Mouse (Mus musculus) hindbrain, embryonic 13.5 days (tissue): ENCODE data around the gene 0610010K14Rik. TPM values are rescaled to one million over a fixed set of nuclear protein-coding genes. Genes with fewer than 3 reads are reported as not detected.

Source experiments
- ATAC-seq: fragments of 200-750 bp; cut with Nextera tagmentation; 2 replicates; pipeline ENCODE4 v1.8.0; 2017; ENCODE audit warnings: moderate TSS enrichment; ENCODE audit not compliant: low FRiP score
- H3K27ac ChIP-seq: fragments of 300-500 bp; sonication (generic); 2 replicates; pipeline ENCODE4 v1.5.1; 2015; ENCODE audit warnings: inconsistent platforms, mild to moderate bottlenecking, moderate library complexity
- H3K27me3 ChIP-seq: fragments of 300-500 bp; sonication (generic); 2 replicates; pipeline ENCODE4 v1.6.1; 2015; ENCODE audit warnings: mild to moderate bottlenecking, inconsistent platforms
- H3K36me3 ChIP-seq: fragments of 300-500 bp; sonication (generic); 2 replicates; pipeline ENCODE4 v1.6.1; 2015; ENCODE audit warnings: mild to moderate bottlenecking, inconsistent platforms
- H3K4me1 ChIP-seq: fragments of 300-500 bp; sonication (generic); replicated peaks from 2 replicates; pipeline ENCODE4 v1.6.1; 2015; ENCODE audit warnings: inconsistent platforms
- H3K4me2 ChIP-seq: fragments of 300-500 bp; sonication (generic); 2 replicates; pipeline ENCODE4 v1.6.1; 2015; ENCODE audit warnings: inconsistent platforms, mild to moderate bottlenecking, moderate library complexity
- H3K4me3 ChIP-seq: fragments of 300-500 bp; sonication (generic); 2 replicates; pipeline ENCODE4 v1.5.1; 2015; ENCODE audit warnings: mild to moderate bottlenecking, inconsistent platforms
- H3K9ac ChIP-seq: fragments of 300-500 bp; sonication (generic); 2 replicates; pipeline ENCODE4 v1.6.1; 2015; ENCODE audit warnings: mild to moderate bottlenecking, inconsistent platforms
- H3K9me3 ChIP-seq: fragments of 300-500 bp; sonication (generic); 2 replicates; pipeline ENCODE4 v1.6.1; 2016; ENCODE audit warnings: inconsistent platforms
- WGBS: fragments of 180-500 bp; shearing (Covaris S2); methylation state at CpG from one replicate; pipeline ENCODE4 v1.1.7; 2015; 5-methylcytosine and 5-hydroxymethylcytosine counted together
- polyA plus RNA-seq: library from polyadenylated mRNA; unstranded; fragments of >200 nt; fragmentation: Nextera tagmentation; extraction: Ambion mirVana; gene quantifications from 2 replicates; pipeline ENCODE4 v1.2.1, GENCODE M21; 2015

The 0610010K14Rik gene
- polyA plus RNA-seq, 1 experiment from 2014 or later = 201 TPM

GRCm38 (mm10) chr11:70211972-70212371 lies 25.7 kb downstream of the 0610010K14Rik start:
- no peak overlapping the region for H3K27ac ChIP-seq
- peaks cover 1% of the 10 kb centered on the region for H3K36me3 ChIP-seq
- H3K9me3 ChIP-seq = no peaks in the 10 kb centered on the region
- no peak overlapping the region for H3K4me3 ChIP-seq
- 81% methylated on average over 6 of the region's 6 CpGs for WGBS
- H3K9ac ChIP-seq = no peak overlapping the region
- H3K27me3 ChIP-seq = peaks cover 58% of the 10 kb centered on the region
- no peak overlapping the region for H3K4me2 ChIP-seq
- peaks cover 27% of the 10 kb centered on the region for H3K4me1 ChIP-seq
- ATAC-seq = no peak

GRCm38 (mm10) chr11:70210681-70211080 lies 27.0 kb downstream of the 0610010K14Rik start:
- Histone ChIP-seq H3K36me3 (no peaks in the 10 kb centered on the region), H3K4me2 (no peak overlapping the region), H3K27ac (no peak overlapping the region), H3K27me3 (peaks cover 51% of the 10 kb centered on the region), H3K4me3 (no peak overlapping the region), H3K4me1 (peaks cover 27% of the 10 kb centered on the region), H3K9me3 (no peaks in the 10 kb centered on the region), H3K9ac (no peak overlapping the region)
- WGBS = 88% methylated on average over 2 of the region's 2 CpGs
- ATAC-seq = no peak

- H3K9me3 ChIP-seq = no peaks in the 10 kb centered on the region
Observed at GRCm38 (mm10) chr11:70208778-70209388, 28.8 kb downstream of the 0610010K14Rik start.

GRCm38 (mm10) chr11:70207283-70207682 lies 30.4 kb downstream of the 0610010K14Rik start:
- Histone ChIP-seq H3K9ac (no peak overlapping the region), H3K4me1 (no peaks in the 10 kb centered on the region), H3K9me3 (no peaks in the 10 kb centered on the region), H3K36me3 (no peaks in the 10 kb centered on the region), H3K27me3 (peaks cover 25% of the 10 kb centered on the region), H3K4me3 (no peak overlapping the region), H3K27ac (no peak overlapping the region), H3K4me2 (no peak overlapping the region)
- ATAC-seq = no peak
- 90% methylated on average over 7 of the region's 7 CpGs for WGBS

More at GRCm38 (mm10) chr11:70208778-70209388, 28.8 kb downstream of the 0610010K14Rik start:
- peaks cover 9% of the 10 kb centered on the region for H3K4me1 ChIP-seq
- H3K4me2 ChIP-seq = no peak overlapping the region
- H3K9ac ChIP-seq = no peak overlapping the region
- ATAC-seq = no peak
- H3K4me3 ChIP-seq = no peak overlapping the region
- no peaks in the 10 kb centered on the region for H3K36me3 ChIP-seq
- 87% methylated on average over 5 of the region's 5 CpGs for WGBS
- H3K27me3 ChIP-seq = peaks cover 33% of the 10 kb centered on the region
- H3K27ac ChIP-seq = no peak overlapping the region

GRCm38 (mm10) chr11:70206801-70207200 lies 30.9 kb downstream of the 0610010K14Rik start:
- no peaks in the 10 kb centered on the region for H3K4me1 ChIP-seq
- H3K4me3 ChIP-seq = no peak overlapping the region
- H3K9ac ChIP-seq = 0 out of 2 replicates have a peak overlapping the region, but pooled peaks have one; percentile 26
- no peak overlapping the region for H3K4me2 ChIP-seq
- ATAC-seq = no peak
- no peak overlapping the region for H3K27ac ChIP-seq
- H3K9me3 ChIP-seq = no peaks in the 10 kb centered on the region
- 88% methylated on average over 2 of the region's 2 CpGs for WGBS
- peaks cover 20% of the 10 kb centered on the region for H3K27me3 ChIP-seq
- H3K36me3 ChIP-seq = no peaks in the 10 kb centered on the region

- no peak for ATAC-seq
- no peak overlapping the region for H3K27ac ChIP-seq
- H3K27me3 ChIP-seq = 0 out of 2 replicates have a peak, but pooled peaks cover 10% of the 10 kb centered on the region
- H3K9me3 ChIP-seq = no peaks in the 10 kb centered on the region
- H3K4me1 ChIP-seq = 0 out of 2 replicates have a peak, but pooled peaks cover 6% of the 10 kb centered on the region
- no peak overlapping the region for H3K4me2 ChIP-seq
- no peak overlapping the region for H3K4me3 ChIP-seq
- whole genome bisulfite sequencing = 41% methylated on average over 5 of the region's 5 CpGs
- no peak overlapping the region for H3K9ac ChIP-seq
- H3K36me3 ChIP-seq = no peaks in the 10 kb centered on the region
Observed at GRCm38 (mm10) chr11:70201691-70202090, 36.0 kb downstream of the 0610010K14Rik start.

- ATAC-seq = no peak
Observed at GRCm38 (mm10) chr11:70200036-70200608, 37.6 kb downstream of the 0610010K14Rik start.

GRCm38 (mm10) chr11:70199107-70199506 lies 38.6 kb downstream of the 0610010K14Rik start:
- no peak overlapping the region for H3K4me3 ChIP-seq
- no peak for ATAC-seq
- no peak overlapping the region for H3K27ac ChIP-seq

More at GRCm38 (mm10) chr11:70200036-70200608, 37.6 kb downstream of the 0610010K14Rik start:
- 0 out of 2 replicates have a peak, but pooled peaks cover 6% of the 10 kb centered on the region for H3K4me1 ChIP-seq
- no peak overlapping the region for H3K4me2 ChIP-seq
- H3K27me3 ChIP-seq = 0 out of 2 replicates have a peak, but pooled peaks cover 5% of the 10 kb centered on the region
- no peaks in the 10 kb centered on the region for H3K9me3 ChIP-seq
- 89% methylated on average over 5 of the region's 5 CpGs for WGBS
- no peaks in the 10 kb centered on the region for H3K36me3 ChIP-seq
- no peak overlapping the region for H3K9ac ChIP-seq
- H3K4me3 ChIP-seq = no peak overlapping the region
- H3K27ac ChIP-seq = no peak overlapping the region

GRCm38 (mm10) chr11:70198332-70198731 lies 39.4 kb downstream of the 0610010K14Rik start:
- WGBS = 92% methylated on average over 3 of the region's 3 CpGs

More at GRCm38 (mm10) chr11:70199107-70199506, 38.6 kb downstream of the 0610010K14Rik start:
- Histone ChIP-seq H3K4me1 (0 out of 2 replicates have a peak, but pooled peaks cover 6% of the 10 kb centered on the region), H3K4me2 (no peak overlapping the region), H3K36me3 (no peaks in the 10 kb centered on the region), H3K9me3 (no peaks in the 10 kb centered on the region), H3K9ac (no peak overlapping the region), H3K27me3 (0 out of 2 replicates have a peak, but pooled peaks cover 5% of the 10 kb centered on the region)
- 84% methylated on average over 8 of the region's 8 CpGs for WGBS

GRCm38 (mm10) chr11:70193354-70194285 lies 44.1 kb downstream of the 0610010K14Rik start:
- WGBS = 64% methylated on average over 11 of the region's 11 CpGs
- Histone ChIP-seq H3K36me3 (no peaks in the 10 kb centered on the region), H3K4me1 (no peaks in the 10 kb centered on the region), H3K27me3 (no peaks in the 10 kb centered on the region), H3K4me3 (no peak overlapping the region), H3K9ac (no peak overlapping the region), H3K27ac (no peak overlapping the region), H3K4me2 (no peak overlapping the region), H3K9me3 (no peaks in the 10 kb centered on the region)
- ATAC-seq = no peak

More at GRCm38 (mm10) chr11:70198332-70198731, 39.4 kb downstream of the 0610010K14Rik start:
- 0 out of 2 replicates have a peak, but pooled peaks cover 5% of the 10 kb centered on the region for H3K27me3 ChIP-seq
- H3K36me3 ChIP-seq = no peaks in the 10 kb centered on the region
- no peak for ATAC-seq
- no peak overlapping the region for H3K27ac ChIP-seq
- H3K9ac ChIP-seq = no peak overlapping the region
- H3K4me1 ChIP-seq = 0 out of 2 replicates have a peak, but pooled peaks cover 6% of the 10 kb centered on the region
- no peak overlapping the region for H3K4me3 ChIP-seq
- no peak overlapping the region for H3K4me2 ChIP-seq
- no peaks in the 10 kb centered on the region for H3K9me3 ChIP-seq

GRCm38 (mm10) chr11:70192157-70192556 lies 45.6 kb downstream of the 0610010K14Rik start:
- H3K27ac ChIP-seq = no peak overlapping the region
- 86% methylated on average over 4 of the region's 4 CpGs for WGBS
- H3K27me3 ChIP-seq = no peaks in the 10 kb centered on the region
- no peaks in the 10 kb centered on the region for H3K9me3 ChIP-seq
- no peak overlapping the region for H3K4me3 ChIP-seq
- ATAC-seq = no peak
- no peak overlapping the region for H3K4me2 ChIP-seq
- no peaks in the 10 kb centered on the region for H3K36me3 ChIP-seq
- H3K9ac ChIP-seq = 0 out of 2 replicates have a peak overlapping the region, but pooled peaks have one; percentile 29
- no peaks in the 10 kb centered on the region for H3K4me1 ChIP-seq

- 83% methylated on average over 6 of the region's 6 CpGs for WGBS
- Histone ChIP-seq H3K27me3 (no peaks in the 10 kb centered on the region), H3K4me2 (no peak overlapping the region), H3K9me3 (no peaks in the 10 kb centered on the region), H3K4me3 (no peak overlapping the region), H3K36me3 (no peaks in the 10 kb centered on the region), H3K4me1 (no peaks in the 10 kb centered on the region), H3K9ac (no peak overlapping the region), H3K27ac (no peak overlapping the region)
- no peak for ATAC-seq
Observed at GRCm38 (mm10) chr11:70191188-70191587, 46.5 kb downstream of the 0610010K14Rik start.
